Mouse (Mus musculus) kidney, postnatal 4 days (tissue): ENCODE data around the gene Hephl1.
A peak's percentile ranks its signal among the peaks of the same experiment; 100 is the strongest.

Experiments used
- DNase-seq, 2 experiments: peaks; one replicate each; pipeline ENCODE4 v3.0.0; 2021; ENCODE audit warnings: mixed read lengths in 2 of 2

Hephl1 gene

GRCm38 (mm10) chr9:15060026-15060425 lies 51.9 kb downstream of the Hephl1 start:
- DNase-seq: no peak

GRCm38 (mm10) chr9:15045740-15046139 lies 66.2 kb downstream of the Hephl1 start:
- no peak for DNase-seq

- DNase-seq: peak; percentile 77 to 85
Measured at GRCm38 (mm10) chr9:15045084-15045669, 66.7 kb downstream of the Hephl1 start, which contains the start of gene Panx1. TSS of gene Panx1 (minus strand) at chr9:15045478.

- no peak for DNase-seq
Measured at GRCm38 (mm10) chr9:15044391-15045083, 67.4 kb downstream of the Hephl1 start.

- DNase-seq: no peak
Measured at GRCm38 (mm10) chr9:15041556-15041955, 70.4 kb downstream of the Hephl1 start.

- DNase-seq: no peak
Measured at GRCm38 (mm10) chr9:15039848-15040247, 72.1 kb downstream of the Hephl1 start.

GRCm38 (mm10) chr9:15037704-15038103 lies 74.2 kb downstream of the Hephl1 start:
- no peak for DNase-seq

- DNase-seq: no peak
Measured at GRCm38 (mm10) chr9:15037237-15037636, 74.7 kb downstream of the Hephl1 start.

GRCm38 (mm10) chr9:15036807-15037206 lies 75.1 kb downstream of the Hephl1 start:
- DNase-seq: no peak

GRCm38 (mm10) chr9:15036405-15036804 lies 75.5 kb downstream of the Hephl1 start:
- no peak for DNase-seq

- no peak for DNase-seq
Measured at GRCm38 (mm10) chr9:15035979-15036378, 75.9 kb downstream of the Hephl1 start.

- peak in 1 of 2 experiments; percentile 39 for DNase-seq
Measured at GRCm38 (mm10) chr9:15034546-15035273, 77.2 kb downstream of the Hephl1 start.

- DNase-seq: peak; percentile 45 to 64
Measured at GRCm38 (mm10) chr9:15033568-15034160, 78.2 kb downstream of the Hephl1 start.

GRCm38 (mm10) chr9:15032797-15033196 lies 79.1 kb downstream of the Hephl1 start:
- no peak for DNase-seq

GRCm38 (mm10) chr9:15030771-15031170 lies 81.1 kb downstream of the Hephl1 start:
- DNase-seq: peak; percentile 74

GRCm38 (mm10) chr9:15029025-15029727 lies 82.7 kb downstream of the Hephl1 start:
- peak; percentile 76 to 78 for DNase-seq

GRCm38 (mm10) chr9:15027725-15028124 lies 84.2 kb downstream of the Hephl1 start:
- DNase-seq: no peak

- DNase-seq: no peak
Measured at GRCm38 (mm10) chr9:15023049-15023448, 88.9 kb downstream of the Hephl1 start.

- DNase-seq: no peak
Measured at GRCm38 (mm10) chr9:15021156-15021555, 90.8 kb downstream of the Hephl1 start.

GRCm38 (mm10) chr9:15020561-15021080 lies 91.3 kb downstream of the Hephl1 start:
- no peak for DNase-seq

GRCm38 (mm10) chr9:15018756-15019131 lies 93.2 kb downstream of the Hephl1 start:
- DNase-seq: no peak
